Mouse (Mus musculus): ENCODE data around the gene Arl5c. TPM values are rescaled to one million over a fixed set of nuclear protein-coding genes. Genes with fewer than 3 reads are reported as not detected.

Arl5c gene
- polyA plus RNA-seq, 1 experiment: 2.5 TPM

DNA sequence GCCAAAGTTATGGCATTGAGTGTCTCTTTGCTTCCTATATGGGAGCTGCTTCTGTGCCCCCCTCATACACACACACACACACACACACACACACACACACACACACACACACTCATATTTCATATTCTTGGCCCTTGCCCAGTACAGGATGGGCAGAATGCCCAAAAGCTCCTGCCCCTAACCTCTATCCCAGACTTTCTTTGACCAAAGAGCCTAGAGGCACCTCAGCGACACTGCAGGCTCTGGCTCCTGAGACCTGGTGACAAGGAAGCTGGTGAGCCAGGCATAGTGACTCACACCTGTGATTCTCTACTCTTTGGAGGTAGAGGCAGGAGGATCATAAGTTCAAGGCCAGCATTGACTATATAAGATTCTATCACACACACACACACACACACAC lies 24.7 kb upstream of the Arl5c start:
- DNase-seq (ENCODE audit: low read depth, low spot score): no peak

DNA sequence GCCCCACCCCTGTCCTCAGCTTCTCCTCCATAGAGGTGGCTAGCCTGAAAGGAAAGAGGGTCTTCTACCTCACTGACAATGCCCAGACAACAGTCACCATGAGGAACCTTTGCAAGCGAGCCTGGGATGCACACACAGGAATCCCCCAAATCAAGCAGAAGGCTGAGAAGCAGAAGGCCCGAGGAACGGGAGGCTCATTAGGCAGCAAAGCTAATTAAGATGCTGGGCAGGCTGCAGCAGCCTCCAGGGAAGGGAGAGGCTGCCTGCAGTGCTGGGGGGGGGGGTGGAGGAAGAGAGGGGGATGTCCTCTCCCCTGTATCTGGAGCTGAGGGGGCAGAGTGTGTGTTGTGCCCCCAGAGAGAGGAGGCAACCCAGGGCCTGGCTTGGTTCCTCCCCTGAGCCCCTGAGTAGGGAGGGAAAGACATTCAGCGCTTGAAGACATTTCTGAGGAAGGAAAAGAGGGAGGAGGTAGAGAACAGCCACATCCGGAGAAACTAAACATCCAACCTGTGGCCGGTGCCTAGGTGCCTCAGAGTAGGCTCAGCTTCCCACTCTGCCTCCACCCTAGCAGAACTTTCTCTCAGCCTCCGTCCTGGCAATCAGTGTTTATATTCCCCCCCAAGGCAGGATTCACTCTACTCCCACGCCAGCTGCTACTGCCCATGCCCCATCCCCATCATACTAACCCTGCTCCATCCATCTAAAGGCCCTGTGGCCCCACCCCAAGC lies 24.1 kb upstream of the Arl5c start:
- 66% methylated on average over 8 of the region's 8 CpGs for WGBS

More for the DNA sequence above, 24.7 kb upstream of the Arl5c start:
- WGBS: 46% methylated on average over 1 of the region's 1 CpGs

DNA sequence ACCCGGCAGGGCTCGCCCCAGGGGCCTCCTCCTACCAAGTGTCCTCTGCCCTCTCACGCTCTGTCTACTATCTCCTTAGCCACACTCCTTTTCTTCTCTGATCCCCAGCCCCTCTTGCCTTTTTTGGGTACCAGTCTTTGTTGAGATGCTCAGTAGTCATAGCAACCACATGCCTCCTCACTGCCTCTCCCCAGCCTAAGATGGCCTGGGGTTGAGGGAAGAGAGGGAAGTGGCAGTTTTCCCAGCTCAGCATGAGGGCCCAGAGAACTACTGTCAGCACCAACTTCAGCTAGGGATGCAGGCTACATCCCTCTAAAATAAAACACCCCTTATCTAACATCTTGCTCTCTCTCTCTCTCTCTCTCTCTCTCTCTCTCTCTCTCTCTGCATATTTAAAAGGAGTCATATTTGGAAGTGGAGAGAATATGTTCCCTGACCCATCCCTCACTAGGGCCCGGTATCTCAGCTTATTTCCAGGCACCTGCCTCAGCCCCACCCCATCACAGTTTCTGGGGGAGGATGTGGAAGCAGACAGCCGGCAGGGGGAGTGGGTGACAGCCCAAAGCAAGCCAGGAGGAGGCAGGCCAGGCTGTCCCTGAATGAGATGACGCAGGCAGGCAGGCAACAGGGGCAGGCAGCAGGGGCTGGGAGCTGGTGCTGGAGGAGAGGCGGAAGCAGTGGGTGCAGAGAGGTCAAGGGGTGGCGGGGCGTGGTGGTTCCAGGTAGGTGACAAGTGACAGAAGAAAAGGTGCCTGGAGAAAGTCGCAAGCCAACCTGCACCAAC lies 23.1 kb upstream of the Arl5c start:
- 40% methylated on average over 10 of the region's 10 CpGs for WGBS
- no peak for DNase-seq (ENCODE audit: low read depth, low spot score)

More for the DNA sequence above, 24.1 kb upstream of the Arl5c start:
- DNase-seq (ENCODE audit: low read depth, low spot score): no peak

DNA sequence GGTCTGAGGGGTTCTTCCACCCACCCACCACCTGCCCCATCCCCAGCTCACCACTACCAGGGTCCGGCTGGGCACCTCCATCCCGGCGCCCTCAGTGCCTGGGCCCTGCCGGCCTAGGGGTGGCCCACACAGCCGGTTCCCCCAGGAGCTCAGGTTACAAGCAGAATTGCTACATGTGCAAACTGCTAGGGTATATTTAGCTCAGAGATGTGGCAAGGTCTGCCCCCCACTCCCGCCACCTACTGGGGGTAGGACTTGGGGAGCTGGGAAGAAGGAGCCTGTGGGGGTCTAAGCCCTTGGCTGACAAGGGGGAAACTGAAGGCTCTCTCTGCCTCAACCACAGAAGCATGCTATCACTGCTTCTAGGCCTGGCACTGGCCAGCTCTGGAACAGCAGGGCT lies 22.2 kb upstream of the Arl5c start:
- DNase-seq (ENCODE audit: low read depth, low spot score): no peak
- 88% methylated on average over 6 of the region's 6 CpGs for WGBS

DNA sequence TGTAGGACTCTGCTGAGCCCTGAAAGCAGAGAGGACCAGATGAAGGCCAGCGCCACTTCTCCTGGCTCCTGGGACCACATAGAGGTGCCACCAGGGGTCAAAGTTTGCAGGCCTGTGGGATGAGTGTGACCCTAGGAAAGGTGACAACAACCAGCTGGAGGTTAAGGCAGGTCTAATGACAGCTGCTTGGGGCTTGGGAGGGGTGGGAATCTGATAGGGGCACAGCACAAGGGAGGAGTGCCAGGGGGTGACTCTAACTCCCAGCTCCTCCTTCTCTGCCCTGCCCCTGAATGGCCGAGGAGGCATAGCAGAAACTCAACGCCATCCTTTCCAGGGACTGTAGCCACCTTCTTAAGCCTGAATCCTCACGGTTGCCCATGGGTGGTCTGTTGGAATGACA lies 20.8 kb upstream of the Arl5c start:
- DNase-seq (ENCODE audit: low read depth, low spot score): no peak
- WGBS: 91% methylated on average over 4 of the region's 4 CpGs

DNA sequence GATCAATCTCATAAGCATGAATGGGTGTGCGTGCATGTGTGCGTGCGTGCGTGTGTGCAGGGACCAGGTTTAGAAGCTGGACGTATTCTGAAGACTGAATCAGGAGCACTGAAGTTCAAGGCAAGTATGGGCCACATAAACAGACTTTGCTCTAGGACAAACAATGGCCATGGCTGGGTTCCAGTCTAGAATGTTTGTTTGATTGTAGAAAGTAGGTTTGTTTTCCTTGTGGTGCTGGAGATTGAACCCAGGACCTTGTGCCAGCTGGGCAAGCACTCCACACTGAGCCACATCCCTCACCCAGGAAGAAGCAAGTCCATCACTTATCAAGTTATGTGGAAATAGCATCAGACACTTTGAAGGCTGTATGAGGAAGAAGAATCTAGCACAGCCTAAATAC lies 20.2 kb upstream of the Arl5c start:
- WGBS: 62% methylated on average over 5 of the region's 5 CpGs
- DNase-seq (ENCODE audit: low read depth, low spot score): no peak

DNA sequence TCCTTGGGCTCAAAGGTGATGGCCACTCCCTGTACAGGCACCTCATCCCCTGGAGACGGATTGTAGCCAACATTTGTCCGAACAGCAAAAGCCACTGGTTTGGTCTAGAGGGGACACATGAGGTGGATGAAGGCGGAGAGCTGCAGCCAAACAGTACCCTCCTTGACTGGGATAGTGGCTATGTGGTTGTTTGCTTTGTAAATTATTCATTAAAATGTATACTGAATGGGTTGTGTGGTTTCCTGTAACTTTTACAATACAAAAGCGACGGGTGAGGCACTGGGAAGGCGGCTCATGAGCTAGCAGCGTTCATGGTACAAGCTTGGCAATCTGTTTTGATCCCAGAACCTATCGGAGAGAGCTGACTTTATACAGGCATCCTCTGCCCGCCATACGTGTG lies 16.9 kb upstream of the Arl5c start:
- DNase-seq (ENCODE audit: low read depth, low spot score): no peak
- 36% methylated on average over 10 of the region's 10 CpGs for WGBS

DNA sequence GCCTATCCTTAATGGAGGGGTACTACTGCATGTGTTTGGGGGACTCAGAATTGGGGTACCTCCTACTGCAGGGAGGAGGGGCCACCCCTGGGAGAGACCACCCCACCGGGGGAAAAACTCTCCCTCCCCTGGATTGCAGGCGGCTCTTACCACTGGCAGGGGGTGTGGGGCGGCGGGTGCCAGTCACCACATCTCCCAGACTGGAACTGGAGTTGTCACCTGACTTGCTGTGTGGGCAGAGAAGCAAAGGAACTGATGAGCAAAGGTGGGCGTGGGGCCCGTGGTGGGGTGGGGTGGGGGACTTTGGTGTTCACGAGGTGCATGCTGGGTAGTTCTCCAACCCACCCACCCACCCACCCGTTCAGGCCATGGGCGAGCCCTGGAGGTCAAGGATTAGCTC lies 15.7 kb upstream of the Arl5c start:
- DNase-seq (ENCODE audit: low read depth, low spot score): no peak
- WGBS: 68% methylated on average over 9 of the region's 9 CpGs

DNA sequence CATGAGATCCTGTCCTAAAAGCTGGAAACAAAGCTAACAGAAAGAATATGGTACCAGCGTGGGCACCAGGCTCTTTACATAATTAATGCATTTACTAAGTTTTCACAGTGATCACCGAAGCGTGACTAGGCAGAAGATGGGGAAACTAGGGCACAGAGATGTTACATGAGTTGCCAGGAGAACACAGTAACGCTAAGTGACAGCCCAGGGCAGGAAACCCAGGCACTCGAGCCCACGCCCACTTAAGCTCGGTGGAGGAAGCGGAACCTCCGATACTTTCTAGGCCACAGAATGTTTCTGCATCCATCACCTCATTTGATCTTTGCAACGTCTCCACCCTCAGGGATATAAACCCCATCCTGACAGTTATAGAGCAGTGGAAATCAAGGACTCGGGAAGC lies 12.1 kb upstream of the Arl5c start:
- 64% methylated on average over 11 of the region's 11 CpGs for WGBS
- no peak for DNase-seq (ENCODE audit: low read depth, low spot score)

DNA sequence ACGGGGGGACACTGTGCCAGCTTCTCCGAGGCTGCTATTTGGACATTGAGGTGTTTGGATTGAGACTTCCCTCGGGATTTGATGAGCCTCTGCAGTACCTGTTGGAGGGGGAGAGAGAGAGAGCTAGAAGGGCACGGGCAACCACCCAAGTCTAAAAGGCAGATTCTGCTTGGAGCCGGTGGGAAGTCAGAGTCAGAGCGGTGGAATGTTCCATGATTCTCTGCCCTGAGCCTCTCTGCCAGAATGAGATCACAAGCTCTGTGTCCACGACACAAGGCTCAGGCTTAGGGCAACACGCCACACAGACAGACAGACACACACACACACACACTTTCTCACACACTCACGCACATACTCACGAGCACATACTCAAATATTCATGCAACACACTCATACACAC lies 9.7 kb upstream of the Arl5c start:
- WGBS: 67% methylated on average over 10 of the region's 10 CpGs
- DNase-seq (ENCODE audit: low read depth, low spot score): no peak

DNA sequence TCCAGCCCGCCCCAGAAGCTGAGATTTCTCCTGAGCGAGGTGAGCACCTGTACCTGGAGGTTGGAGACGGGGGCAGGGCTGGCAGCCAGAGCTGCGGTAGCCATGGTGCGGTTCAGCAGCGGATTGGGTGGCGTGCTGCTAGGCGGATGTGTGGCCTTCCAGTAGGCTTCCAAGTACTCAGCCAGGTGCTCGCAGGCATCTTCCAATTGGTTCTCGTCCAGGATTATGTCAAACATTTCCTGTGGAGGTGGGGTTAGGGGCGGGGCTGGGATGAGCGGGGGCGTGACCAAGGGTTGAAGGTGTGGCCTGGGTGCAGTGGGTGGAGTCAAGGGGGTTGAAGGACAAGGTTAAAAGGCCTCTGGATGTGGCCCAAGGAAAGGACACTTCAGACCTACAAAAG lies 9.1 kb upstream of the Arl5c start:
- WGBS: 51% methylated on average over 13 of the region's 13 CpGs
- DNase-seq (ENCODE audit: low read depth, low spot score): no peak

DNA sequence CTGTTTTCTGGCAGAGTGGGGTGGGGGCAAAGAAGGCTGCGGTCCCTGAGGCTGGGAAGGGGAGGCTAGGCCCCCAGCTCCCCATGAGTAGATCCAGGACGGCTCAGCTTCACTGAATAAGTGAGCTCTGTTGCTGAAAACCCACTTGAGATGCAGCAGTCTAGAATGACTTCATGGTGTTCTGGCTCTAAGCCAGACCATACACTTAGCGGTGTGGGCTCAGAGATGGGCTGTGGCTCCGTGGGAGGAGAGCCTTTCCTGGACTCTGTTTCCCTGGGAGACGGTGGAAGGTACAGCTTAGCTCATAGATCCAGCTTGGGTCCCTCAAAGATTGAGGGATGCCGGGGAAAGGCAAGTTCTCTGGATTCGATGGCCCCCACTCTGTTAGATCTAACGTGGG lies 8.2 kb upstream of the Arl5c start:
- WGBS: 73% methylated on average over 8 of the region's 8 CpGs
- DNase-seq (ENCODE audit: low read depth, low spot score): no peak

DNA sequence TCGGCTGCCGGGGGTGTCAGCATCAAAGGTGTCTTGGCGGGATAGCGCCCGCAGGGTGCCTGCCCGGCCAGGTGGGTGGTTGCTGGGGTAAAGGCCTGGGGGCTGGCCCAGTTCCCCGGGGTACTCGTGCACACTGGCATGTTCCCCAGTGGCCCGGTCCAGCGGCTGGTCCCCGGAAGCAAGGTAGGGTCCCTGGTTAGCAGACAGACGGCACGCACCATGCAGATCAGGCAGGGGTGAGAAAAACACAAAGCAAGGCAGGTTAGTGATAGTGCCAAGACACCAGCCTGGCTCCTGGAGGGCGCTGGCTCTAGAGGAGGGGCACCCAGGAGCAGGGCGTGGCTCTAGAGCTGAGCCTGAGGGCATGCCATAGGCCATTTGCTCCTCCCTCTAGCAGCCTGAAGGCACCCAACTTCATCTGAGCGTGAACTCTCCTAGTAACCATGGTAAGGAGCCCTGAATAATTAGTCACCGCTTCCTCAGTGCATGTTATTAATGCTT lies 7.2 kb upstream of the Arl5c start:
- no peak for DNase-seq (ENCODE audit: low read depth, low spot score)

DNA sequence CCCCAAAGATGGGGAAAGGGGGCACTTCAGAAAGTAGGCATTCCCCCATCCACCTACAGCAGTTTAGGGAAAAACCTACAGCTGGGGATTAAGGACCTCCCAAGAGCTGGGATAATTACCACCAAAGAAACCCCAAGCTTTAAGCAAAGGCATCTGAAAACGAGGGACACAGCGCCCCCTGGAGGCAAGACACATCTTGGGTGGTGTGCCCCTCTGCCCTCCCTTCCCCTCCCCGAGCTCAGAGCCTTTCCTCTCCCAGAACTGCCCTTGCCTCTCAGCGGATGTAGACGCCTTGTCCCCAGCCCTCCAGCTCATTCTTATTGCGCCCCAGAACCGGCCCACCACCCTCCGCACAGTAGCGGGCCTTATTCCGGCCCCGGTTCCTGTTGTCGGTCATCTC lies 6.6 kb upstream of the Arl5c start:
- 20% methylated on average over 12 of the region's 12 CpGs for WGBS
- no peak for DNase-seq (ENCODE audit: low read depth, low spot score)

More for the DNA sequence above, 7.2 kb upstream of the Arl5c start:
- WGBS: 49% methylated on average over 17 of the region's 17 CpGs

DNA sequence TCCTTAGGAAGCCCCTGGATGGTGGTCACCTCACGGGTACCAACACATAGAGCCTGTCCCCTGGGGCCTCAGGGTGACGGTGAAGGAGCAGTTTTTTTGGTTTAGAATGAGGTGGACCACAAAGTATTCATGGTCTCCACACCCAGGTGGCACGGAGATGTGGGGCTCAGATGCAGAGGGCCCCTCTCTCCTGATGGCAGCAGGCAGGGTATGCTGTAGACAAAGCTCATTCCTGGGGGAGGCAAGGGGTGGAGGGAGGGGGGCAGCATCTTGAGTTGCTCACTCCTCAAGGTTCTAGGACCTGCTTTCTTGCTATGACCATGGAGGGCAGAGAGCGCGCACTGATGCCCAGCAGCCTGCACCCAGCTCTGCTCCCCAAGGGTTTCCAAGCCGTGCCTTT lies 6.0 kb upstream of the Arl5c start:
- no peak for DNase-seq (ENCODE audit: low read depth, low spot score)
- WGBS: 60% methylated on average over 6 of the region's 6 CpGs

DNA sequence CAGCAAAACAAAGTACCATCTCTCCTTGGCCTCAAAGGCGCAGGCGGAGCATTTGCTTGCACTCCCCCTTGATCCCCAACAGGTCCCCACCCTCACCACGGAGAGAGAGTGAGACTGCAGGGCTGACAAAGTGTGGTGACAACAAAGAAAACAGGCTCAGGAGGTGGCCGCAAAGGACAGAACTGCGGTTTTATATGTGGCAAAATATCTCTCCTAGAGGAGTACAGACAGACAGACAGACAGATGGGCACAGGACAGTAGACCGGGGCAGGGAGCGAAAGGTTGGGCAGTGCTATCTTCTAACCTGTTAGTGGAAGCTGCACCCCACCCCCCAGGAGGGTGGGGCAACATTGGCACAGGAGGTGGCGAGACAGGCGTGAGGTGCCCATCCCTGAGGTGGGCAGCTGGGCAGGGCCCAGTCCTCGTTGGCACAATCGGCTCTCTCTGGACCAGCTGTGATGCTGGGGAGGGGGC lies 5.4 kb upstream of the Arl5c start:
- no peak for DNase-seq (ENCODE audit: low read depth, low spot score)
- WGBS: 14% methylated on average over 11 of the region's 11 CpGs

DNA sequence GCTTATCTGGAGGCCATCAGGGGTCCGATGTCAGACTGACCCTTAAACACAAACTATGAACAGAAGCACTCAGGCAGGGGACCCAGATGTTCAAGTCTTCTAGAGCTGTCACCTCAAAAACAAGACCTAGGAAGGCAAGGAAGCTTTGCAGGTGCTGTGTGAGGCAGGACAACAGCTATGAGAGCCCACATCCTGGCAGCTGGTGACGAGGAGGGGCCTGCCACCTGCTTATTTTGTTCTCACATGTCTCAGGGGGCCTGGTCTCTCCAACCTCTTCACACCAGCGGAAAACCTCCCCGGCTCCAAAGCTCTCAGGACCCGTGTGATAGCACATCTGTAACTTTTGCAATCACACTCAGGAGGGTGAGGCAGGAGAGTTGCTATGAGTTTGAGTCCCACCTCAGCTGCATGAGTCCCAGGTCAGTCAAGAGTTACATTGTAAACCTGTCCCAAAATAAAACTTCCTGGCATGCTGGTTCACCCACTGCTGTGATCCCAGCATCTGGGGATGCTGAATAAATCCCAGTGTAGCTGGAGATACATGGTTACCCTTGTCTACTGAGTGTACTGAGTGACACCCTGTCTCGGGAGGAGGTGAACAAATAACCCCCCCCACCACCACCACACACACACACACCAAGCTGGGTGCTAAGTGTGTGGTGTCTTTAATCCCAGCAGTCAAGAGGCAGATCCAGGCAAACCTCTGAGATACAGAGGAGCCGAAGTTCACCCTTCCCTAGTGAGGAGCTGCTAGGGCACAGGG lies 4.6 kb upstream of the Arl5c start:
- 32% methylated on average over 7 of the region's 7 CpGs for WGBS
- no peak for DNase-seq (ENCODE audit: low read depth, low spot score)

DNA sequence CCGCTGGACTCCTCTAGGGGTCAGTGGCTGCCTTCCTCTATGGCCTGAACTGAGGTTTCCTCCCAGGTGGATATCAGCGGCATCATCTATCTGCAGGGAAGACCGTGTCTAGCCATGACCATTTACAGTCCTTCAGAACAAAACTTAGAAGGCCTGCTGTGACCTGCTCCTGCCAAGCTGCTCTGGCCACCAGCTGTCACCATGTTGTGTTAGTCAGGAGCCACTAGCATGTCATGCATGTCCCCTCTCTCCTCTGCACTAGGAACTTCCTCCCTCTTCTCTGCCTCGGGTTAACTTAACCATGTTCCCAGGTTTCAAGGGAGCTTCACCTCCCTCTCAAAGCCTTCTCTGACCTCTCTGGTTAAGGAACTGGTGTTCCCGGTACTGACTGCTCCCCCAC lies 3.8 kb upstream of the Arl5c start:
- 51% methylated on average over 5 of the region's 5 CpGs for WGBS
- DNase-seq (ENCODE audit: low read depth, low spot score): no peak

DNA sequence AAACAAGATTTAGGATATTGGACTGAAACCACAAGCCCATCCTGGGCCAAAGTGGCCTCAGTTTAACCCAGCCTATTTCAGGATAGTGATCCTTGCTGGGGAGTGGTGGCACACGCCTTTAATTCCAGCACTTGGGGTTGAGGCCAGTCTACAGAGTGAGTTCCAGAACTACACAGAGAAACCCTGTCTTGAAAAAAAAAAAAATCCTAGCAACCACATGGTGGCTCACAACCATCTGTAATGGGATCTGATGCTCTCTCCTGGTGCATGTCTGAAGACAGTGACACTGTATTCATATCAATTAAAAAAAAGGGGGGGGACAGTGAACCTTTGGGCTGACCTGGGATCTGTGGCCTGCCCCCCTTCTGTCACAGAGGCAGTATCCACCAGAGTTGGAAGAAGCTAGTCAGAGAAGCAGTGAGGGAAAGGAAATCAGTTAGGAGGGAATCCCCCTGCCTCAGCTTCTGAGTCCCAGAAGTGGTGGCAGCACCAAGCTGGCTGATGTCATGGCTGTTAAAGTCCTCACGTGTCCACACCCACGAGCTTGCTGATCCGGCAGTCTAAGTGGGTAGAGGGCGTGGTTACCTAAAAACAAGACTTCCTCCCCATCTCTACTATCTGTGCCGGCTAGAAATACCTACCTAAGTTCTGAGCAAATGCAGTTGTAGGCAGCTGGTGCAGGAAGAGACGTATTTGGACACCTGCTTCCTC lies 3.1 kb upstream of the Arl5c start:
- 25% methylated on average over 7 of the region's 7 CpGs for WGBS
- DNase-seq (ENCODE audit: low read depth, low spot score): no peak
